Mouse (Mus musculus): ENCODE data around the gene Ndnf. TPM values are rescaled to one million over a fixed set of nuclear protein-coding genes. Genes with fewer than 3 reads are reported as not detected.

The Ndnf gene
- 10 to 100 TPM in 1 of 2 experiments, 1 to 10 TPM in 1; 9.2 to 13.1 TPM for total RNA-seq (2021)

DNA sequence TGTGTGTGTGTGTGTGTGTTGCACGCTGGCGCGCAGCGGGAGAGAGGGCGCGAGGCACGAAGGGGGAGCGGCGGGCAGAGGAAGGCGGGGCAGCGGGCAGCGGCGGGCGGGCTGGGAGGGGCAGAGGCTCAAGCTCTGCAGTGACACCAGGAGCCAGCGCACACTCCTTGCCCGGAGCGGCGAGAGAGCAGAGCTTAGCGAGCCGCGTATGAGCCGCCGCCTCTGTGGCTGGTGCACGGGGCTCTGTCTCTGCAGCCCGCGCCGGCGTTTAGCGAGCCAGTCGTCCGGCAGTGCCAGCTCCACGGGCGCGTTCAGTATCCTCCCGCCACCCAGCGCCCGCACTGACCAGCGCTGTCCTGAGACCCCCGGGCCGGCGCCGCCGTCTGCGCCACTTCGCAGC lies at the start of gene Ndnf:
Gene Ndnf (plus strand): TSS at position 140 of the 400 bp plus-strand sequence.
- DNase-seq (ENCODE audit: low spot score in 2 of 2) = peak; percentile 36 to 41
- intact Hi-C loops (cut with DNase I) = no loop called here

DNA sequence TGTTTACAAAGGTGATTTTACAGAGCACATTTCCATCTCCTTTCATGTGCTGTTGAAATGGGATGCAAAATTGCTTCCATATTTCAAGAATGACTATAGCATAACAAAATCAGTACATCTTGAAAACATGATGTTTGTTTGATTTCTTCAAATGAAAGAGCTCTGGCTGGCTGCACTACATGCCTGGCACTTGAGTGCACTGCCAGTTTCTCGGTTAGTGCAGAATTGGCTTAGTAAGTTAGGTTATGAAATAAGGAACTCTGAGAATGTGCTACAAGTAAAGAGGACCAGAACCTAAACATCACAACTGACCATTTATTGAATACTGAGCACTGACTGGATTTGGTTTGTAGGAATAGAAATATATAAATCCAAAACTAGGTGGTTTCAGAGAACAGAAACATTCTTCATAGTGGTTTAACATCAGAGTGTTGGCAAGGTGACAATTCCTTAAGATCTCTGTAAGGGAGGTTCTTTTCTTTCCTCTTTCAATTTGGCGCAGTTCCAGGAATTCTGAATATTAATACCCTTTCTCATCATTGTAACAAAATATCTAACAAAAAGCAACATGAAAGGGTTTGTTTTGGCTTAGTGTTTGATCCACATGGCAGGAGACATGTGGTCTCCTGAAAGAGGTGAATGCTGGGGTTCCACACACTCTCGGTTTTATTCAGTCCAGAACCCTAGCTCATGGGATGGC lies 48.2 kb upstream of the Ndnf start:
- DNase-seq (ENCODE audit: low spot score in 2 of 2) = no peak
- intact Hi-C loops (cut with DNase I) = no loop called here

DNA sequence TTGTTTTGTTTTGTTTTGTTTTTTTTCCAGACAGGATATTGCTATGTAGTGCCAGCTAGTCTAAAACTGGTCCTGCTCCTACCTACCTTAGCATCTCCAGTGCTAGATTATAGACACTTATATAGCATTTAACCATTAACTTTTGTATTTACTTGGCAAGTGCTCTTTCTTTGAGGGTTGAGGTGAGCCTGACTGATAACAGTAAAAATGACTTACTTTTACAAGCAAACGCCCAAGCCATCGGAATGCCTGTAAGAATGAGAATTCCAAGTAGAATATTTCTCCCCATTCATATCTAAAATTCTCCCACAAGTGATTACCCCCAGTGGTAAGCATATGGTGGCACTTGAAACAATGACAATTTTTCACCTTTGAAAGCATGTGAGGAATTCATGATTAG lies 40.8 kb upstream of the Ndnf start:
- intact Hi-C loops (cut with DNase I) = no loop called here
- DNase-seq (ENCODE audit: low spot score in 2 of 2) = no peak

DNA sequence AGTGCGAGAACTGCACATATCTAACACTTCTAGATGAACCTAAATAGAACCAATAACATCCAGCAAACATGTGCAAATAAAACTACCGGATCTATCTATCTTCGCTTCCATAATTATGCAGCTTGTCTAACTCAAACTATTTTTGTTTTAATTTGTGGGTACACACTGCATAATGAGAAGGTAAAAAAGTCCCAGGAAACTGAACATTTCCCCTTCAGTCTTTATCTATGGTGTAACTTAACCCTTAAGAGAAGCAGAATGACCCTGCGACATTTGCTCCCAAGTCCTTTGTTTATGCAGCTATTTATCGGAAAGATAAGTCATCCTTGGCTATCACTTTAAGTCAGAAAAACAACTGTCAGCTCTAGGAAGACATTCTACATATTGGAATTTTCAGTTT lies 39.2 kb upstream of the Ndnf start:
- intact Hi-C loops (cut with DNase I) = no loop called here
- DNase-seq (ENCODE audit: low spot score in 2 of 2) = no peak

DNA sequence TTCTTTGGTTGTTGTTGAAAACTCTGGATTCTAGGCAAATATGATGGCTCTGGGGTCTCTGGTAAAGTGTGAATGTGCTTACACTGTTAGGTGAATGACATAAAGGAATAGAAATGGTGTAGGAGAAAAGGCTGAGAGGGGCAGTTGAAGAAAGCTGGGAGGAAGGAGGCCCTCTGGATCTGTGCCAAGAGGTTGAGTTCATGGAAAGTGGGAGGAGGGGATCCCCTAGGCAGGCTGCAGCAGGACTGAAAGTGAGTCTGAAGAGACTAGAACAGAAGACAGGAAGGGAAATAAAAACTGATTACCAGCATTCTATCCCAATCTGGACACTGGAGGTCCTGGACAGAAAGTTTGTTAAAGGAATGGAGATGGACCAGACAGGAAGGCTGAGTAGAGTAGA lies 29.0 kb upstream of the Ndnf start:
- DNase-seq (ENCODE audit: low spot score in 2 of 2) = no peak
- intact Hi-C loops (cut with DNase I) = no loop called here

DNA sequence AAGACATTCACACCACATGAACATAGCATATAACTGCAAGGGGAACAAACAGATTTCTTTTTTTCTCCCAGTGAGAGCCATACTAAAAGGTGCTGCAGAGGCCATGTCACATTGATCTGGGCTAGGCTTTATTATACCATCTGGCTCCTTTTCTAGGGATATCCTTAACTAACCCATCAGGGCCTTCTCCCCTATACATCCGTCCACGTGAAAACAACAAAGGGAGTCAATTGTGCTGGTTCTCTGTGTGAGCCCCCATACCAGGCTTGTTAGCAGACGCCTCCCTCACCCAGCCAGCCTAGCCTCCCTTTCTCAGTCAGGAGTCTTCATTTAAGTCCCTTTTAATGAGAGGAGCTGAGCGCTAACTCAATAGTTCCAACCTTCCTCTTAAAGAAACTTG lies 27.3 kb upstream of the Ndnf start:
- intact Hi-C loops (cut with DNase I) = no loop called here
- DNase-seq (ENCODE audit: low spot score in 2 of 2) = no peak

DNA sequence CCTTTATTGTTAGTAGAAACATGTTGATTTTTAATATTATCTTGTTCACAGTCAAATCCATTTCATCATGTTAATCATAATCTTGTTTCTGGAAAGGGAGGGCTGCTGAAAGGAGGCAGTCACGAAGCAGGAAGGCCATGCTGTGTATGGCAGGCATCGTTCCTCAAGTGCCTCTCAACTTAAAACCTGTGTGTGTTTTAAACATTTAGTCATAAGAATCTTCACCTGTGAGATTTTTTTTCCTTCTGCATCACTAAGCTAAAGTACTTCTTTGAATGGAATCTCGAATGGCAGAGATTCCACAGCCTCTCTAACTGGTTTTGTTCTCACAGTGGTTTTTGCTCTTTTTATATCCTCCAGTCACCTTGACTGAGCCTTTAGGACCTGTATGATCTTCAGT lies 25.0 kb upstream of the Ndnf start:
- intact Hi-C loops (cut with DNase I) = no loop called here
- DNase-seq (ENCODE audit: low spot score in 2 of 2) = no peak

DNA sequence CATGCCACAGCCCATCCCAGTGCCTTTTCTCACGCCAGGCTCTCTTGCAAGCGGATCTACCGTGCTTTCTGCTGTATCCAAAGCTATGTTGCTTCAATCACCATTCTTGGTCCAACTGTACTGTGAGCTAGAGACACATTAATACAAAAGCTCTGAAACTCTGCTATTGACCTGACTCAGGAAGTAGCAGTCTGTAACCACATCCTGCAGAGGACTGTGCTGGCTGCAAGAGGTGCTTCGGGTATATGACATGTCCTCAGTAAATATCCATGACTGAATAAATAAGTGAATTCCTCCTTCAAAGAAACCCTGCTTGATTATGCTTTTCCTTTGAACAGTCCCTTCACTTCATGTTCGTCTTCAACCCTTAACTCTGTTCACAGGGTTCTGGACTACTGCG lies 23.7 kb upstream of the Ndnf start:
- intact Hi-C loops (cut with DNase I) = no loop called here
- no peak for DNase-seq (ENCODE audit: low spot score in 2 of 2)

DNA sequence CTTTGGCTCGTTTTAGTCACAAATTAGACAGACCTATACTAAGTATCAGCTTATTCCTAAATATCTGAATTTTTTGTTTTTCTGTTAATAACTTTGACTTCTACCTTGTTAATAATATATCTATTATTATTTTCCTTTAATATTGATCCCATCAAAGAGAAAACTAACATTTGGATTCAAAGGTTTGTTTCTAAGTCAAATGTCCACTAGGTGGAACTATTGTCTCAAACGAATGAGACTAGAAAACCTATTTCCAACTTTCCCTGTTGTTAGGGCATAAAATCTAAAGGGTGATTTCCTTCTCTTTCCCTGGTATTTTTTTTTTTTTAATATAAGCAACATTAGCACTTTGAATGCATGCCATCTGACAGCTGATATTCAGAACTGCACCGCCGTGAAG lies 20.0 kb upstream of the Ndnf start:
- no peak for DNase-seq (ENCODE audit: low spot score in 2 of 2)
- intact Hi-C loops (cut with DNase I) = loop anchor here (2.0 to 5.0 kb wide), 2 partner anchors 816 to 879 kb away; no protein-coding TSS in a partner anchor

DNA sequence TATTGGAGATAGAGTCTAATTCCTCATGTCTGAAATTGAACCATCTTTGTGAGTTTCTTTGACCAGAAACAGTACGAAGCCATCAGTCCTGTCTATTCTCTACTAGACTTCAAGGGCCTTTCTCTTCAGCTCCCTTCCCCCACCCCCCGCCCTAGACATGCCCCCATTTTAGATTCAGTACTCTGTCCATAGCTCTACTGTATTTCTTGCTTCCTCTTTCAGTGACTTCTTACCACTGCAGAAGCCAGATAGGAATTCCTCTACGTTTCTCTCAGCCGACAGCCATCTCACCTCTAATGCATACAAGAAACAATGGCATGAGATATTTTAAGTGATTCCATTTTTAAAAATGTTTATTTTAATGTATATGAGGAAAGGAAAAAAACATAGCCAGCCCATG lies 10.1 kb upstream of the Ndnf start:
- intact Hi-C loops (cut with DNase I) = no loop called here
- DNase-seq (ENCODE audit: low spot score in 2 of 2) = no peak

DNA sequence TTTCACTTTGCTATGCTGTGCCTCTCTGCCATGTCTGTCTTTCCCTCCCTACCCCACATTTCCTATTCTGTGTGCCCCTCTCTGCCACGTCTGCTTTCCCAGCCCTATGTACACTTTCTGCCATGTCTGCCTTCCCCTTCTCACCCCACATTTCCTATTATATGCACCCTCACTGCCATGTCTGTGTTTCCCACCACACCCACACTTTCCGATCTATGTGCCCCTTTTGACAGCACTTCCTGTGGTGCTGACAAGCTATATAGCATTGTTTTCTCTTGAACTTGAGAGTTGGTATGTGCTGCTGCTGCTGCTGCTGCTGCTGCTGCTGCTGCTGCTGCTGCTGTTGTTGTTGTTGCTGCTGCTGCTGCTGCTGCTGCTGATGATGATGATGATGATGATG lies 9.3 kb upstream of the Ndnf start:
- intact Hi-C loops (cut with DNase I) = no loop called here

DNA sequence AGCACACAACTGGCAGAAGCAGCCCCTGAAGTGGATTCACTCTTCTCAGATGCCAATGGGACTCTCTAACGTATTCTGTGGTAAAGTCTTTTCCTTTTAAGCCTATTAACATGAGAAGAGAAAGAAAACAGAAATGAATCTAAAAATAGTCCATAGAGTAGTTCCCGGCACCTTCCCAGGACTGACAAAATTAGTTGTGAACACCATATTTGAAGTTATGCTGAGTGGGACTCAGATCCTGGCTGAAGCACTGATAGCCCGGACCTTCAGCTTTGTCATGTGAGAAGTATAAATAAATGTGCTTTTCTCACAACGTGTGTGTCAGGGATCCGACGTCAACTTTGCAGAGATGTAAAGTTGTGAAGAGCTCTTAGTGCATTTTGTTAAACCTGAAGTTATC lies 7.4 kb upstream of the Ndnf start:
- no peak for DNase-seq (ENCODE audit: low spot score in 2 of 2)
- intact Hi-C loops (cut with DNase I) = no loop called here

More for the DNA sequence above, 9.3 kb upstream of the Ndnf start:
- DNase-seq (ENCODE audit: low spot score in 2 of 2) = no peak

DNA sequence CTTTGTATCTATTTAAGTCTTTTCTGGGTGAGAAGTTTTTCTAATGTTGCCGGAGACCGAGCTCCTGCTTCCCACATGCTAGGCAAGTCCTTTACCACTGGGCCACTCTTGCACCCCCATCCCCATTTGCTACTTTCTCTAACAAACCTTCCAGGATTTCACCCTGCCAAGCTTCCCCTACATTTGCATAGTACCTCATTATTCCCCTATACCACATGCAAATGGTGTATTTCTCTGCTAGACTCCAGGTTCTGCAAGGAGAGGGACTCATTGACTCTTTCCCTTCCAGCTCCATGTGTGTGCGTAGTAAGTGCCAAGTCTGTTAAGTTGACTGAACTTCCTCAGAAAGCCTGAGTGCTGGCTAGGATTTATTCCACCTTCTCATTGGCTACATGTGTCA lies 5.1 kb upstream of the Ndnf start:
- no peak for DNase-seq (ENCODE audit: low spot score in 2 of 2)
- intact Hi-C loops (cut with DNase I) = no loop called here

DNA sequence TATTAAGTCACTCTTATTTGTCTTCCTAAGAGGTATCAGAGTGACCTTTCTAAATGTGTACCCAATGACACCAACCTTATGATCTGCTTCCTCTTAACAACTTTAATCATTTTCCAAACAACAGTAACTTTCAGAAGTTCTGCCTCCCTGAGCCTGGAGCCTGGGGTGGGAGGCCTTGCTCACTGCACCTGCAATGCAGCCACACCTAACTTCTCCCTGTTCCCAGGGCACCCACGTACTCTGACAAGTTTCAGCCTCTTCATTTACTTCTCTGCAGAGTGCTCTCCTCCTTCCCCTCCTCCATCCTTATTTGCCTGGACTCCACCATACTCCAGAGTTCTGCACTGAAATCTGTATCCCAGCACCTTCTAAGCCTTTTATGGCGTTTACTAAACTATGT lies 1.4 kb upstream of the Ndnf start:
- no peak for DNase-seq (ENCODE audit: low spot score in 2 of 2)
- intact Hi-C loops (cut with DNase I) = no loop called here

DNA sequence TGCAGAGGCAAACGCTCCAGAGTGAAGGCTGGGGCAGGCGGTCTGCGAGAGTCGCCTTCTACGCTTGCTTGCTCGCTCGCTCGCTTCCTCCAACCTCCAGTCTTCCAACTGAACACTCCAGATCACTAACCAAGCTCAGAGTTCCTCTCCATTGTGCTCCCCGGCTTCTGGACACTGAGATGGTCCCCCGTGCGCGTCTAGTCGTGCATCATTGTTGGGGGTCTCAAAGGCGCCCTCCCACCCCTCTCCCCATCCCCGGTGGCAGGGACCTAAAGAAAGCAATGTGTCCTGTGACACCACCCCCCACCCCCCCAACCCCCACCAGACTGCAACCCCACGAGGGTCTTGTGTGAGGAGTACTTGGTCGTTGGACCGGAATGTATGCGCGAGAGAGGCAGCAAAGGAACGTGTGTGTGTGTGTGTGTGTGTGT lies 394 bp upstream of the Ndnf start:
- no peak for DNase-seq (ENCODE audit: low spot score in 2 of 2)
- intact Hi-C loops (cut with DNase I) = no loop called here

DNA sequence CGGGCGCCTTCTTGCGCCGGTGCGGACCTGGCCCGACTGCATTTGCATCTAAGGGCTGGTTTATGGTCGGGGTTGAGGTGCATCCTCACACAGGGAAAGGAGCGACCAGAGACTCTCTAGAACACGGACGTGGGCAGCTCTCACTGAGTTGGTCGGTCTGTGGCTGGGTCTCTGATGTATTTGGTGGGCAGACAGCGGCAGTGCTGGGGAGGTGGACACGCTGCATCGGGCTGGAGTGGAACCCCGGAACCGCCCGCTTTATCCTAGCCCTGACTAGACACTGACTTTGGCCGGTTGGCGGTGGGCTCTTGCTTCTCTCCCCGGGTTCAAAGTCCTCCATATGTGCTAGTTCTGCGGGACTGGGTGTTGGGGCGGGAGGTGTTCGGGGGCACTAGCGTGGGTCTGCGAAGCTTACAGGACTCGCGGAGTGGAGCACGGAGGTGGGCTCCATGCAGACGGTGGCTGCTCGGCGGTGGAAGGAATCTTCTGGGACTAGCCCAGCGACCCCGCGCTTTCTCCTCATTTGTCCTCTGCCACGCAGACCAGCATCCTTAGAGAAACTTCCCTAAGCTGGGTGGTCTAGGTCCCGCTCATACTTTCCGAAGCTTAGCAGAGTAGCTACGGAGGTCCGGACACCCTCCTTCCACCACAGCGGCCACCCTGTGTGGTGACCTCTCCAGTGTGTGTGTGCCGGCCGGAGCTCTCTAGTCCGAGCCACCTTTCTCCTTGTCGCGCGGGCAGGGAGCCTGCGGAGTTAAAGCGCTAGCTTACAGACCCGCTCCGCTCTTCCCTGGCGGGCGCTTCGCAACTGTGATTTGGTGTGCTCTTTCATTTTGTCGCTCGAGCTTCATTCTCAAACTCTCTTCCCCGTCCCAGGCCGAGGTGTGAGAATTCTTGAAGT lies 991 bp downstream of the Ndnf start:
- intact Hi-C loops (cut with DNase I) = no loop called here
- peak; percentile 5 to 10 for DNase-seq (ENCODE audit: low spot score in 2 of 2)

DNA sequence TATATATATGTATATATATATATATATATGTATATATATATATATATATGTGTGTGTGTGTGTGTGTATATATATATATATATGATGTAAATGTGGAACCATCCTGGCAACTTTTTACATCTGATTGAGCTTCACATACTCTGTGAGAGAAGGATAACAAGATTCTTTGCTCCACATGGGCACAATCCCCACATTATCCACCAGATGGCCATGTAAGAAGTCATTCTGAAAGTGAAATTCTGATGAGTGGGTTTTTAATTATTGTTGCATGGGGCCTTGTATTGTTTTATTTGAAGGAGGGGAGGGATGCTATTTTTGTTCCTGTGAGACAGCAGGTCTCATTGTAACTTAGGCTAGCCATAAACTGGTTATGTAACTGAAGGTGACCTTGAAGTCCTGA lies 22.5 kb downstream of the Ndnf start:
- intact Hi-C loops (cut with DNase I) = no loop called here
- no peak for DNase-seq (ENCODE audit: low spot score in 2 of 2)

DNA sequence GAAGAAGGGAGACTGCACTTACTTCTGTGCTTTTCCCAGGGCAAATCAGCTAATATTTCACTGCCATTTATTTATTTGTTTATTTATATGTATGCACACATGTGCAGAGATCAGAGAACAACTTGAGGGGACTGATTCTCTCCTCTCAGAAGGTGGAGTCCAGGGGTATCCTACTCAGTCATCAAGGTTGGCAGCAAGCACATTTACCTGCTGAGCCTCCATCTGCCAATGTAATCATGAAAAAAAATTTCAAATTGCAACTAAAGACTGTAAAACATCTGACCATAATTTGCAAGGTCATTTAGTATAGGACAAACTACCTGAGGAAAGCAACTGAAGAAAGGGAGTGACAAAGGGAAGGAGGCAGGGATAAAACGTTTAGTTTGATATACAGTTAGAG lies 49.3 kb downstream of the Ndnf start:
- intact Hi-C loops (cut with DNase I) = no loop called here
- DNase-seq (ENCODE audit: low spot score in 2 of 2) = no peak

DNA sequence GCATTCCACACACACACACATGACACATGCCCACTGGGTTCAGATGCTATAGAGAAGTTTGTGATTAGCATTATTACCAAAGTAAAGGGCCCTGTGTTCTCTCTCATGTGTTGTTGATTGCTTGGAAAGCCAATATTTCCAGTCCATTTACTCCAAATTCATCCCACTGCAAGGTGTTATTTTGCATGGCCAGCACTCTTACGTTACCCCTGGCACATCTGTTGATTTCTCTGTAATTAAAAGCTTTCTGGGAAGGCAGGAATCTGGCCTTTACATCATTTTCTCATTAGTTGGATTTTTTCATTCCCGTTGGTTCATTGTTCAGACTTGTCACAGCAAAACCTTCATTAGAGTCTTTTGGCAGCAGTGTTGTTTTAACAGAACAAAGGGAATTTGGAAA lies 54.3 kb downstream of the Ndnf start:
- intact Hi-C loops (cut with DNase I) = no loop called here
- no peak for DNase-seq (ENCODE audit: low spot score in 2 of 2)

DNA sequence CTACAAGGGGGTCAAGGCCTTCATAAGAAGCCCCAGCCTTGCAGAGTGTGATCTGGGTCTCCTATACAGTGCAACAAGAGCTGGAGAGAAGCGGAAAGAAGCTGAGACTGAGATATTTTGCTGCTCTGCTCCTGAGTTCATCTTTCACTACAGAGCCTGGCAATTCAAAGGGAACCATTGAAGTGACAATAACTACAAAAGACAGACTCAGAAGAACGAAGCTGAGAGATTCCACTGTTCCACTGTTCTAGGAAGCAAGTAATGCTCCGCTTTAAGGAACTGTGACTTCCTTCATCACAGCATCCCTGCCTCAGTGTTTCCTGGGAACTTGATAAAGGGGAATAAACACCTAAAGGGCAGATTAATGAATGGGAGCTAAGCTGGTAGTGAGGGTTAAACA lies 56.9 kb downstream of the Ndnf start:
- intact Hi-C loops (cut with DNase I) = no loop called here
- no peak for DNase-seq (ENCODE audit: low spot score in 2 of 2)

DNA sequence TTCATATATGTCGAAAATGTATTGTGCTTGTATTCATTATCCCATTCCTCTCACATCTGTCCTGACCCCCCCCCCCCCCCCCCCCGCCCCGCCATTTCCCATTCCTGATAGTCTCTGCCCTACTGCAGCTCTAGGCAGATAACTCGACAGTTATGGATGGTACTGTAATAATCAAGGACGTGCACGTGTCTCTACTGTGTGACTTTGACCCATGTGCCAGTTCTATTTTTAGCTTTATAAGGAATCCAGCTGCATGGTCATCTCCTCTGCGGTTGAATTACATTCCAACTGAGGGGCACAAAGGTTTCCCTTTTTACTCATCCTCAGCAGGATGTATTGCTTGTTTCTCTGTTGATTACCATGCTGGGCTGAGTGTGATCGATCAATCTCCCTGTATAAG lies 68.1 kb downstream of the Ndnf start:
- intact Hi-C loops (cut with DNase I) = no loop called here

More for the DNA sequence above, 68.1 kb downstream of the Ndnf start:
- no peak for DNase-seq (ENCODE audit: low spot score in 2 of 2)

Data from left cerebral cortex, postnatal 36 days (tissue).